Mouse (Mus musculus): ENCODE data around the gene Gal3st4. TPM values are rescaled to one million over a fixed set of nuclear protein-coding genes. Genes with fewer than 3 reads are reported as not detected.

Gal3st4 gene
- polyA plus RNA-seq, 1 experiment from 2014 or later: 4.6 TPM

DNA sequence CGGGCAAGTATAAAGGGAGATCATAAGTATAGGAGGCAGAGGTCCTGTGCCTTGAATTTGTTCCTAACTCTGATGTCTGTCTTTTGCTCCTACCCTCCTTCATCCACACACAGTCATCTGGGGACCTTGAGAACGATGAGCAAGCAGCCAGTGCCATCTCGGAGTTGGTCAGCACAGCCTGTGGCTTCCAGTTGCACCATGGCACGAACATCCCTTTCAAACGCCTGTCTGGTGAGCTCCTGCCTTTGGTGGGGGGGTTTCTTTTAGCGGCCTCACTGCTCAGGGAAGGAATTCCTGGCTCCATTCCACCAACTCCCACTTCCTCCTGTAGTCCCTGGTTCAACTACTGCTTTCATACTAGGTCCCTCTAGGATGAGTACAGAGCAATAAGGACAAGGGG lies 14.1 kb downstream of the Gal3st4 start:
- ATAC-seq (ENCODE audit: low FRiP score) (no peak), DNase-seq (ENCODE audit: low spot score) (no peak)
- H3K4me2 ChIP-seq (replicated peaks; ENCODE audit: low read depth, low read length): no peak overlapping the region
- H3K27me3 ChIP-seq (ENCODE audit: control insufficient read depth, insufficient read depth, low read length): no peaks in the 10 kb centered on the region
- H3K9me3 ChIP-seq (ENCODE audit: control insufficient read depth, low read length): no peaks in the 10 kb centered on the region
- H3K9ac ChIP-seq (ENCODE audit: low read depth, low read length): no peak overlapping the region
- H3K36me3 ChIP-seq (ENCODE audit: control insufficient read depth, insufficient read depth, low read length): peaks cover 7% of the 10 kb centered on the region; the same call in 1 of the 2 replicates
- H3K27ac ChIP-seq (ENCODE audit: low read depth, low read length): no peak overlapping the region
- H3K4me3 ChIP-seq (ENCODE audit: low read depth, low read length): no peak overlapping the region
- peaks cover 10% of the 10 kb centered on the region for H3K4me1 ChIP-seq (replicated peaks; ENCODE audit: control insufficient read depth, insufficient read depth, low read length)
- 83% methylated on average over 6 of the region's 6 CpGs for WGBS

DNA sequence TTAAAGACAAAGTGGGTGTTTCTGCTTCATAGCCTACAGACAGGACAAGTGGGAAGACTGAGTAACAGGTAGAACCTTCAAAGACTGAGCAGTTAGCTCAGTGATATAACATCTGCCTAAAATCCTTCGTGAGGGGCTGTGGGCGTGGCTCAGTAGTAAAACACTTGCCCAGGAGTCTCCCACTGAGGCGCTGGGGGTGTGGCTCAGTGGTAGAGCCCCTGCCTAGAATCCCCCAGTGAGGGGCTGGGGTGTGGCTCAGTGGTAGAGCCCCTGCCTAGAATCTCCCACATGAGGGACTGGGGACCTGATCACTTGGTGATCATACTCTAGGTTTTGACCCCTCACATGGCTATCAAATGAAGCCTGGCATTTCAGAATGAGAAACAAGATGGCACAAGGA lies 14.6 kb downstream of the Gal3st4 start:
- Histone ChIP-seq H3K9ac (ENCODE audit: low read depth, low read length) (no peak overlapping the region), H3K36me3 (ENCODE audit: control insufficient read depth, insufficient read depth, low read length) (peaks cover 7% of the 10 kb centered on the region; the same call in 1 of the 2 replicates), H3K27ac (ENCODE audit: low read depth, low read length) (no peak overlapping the region)

DNA sequence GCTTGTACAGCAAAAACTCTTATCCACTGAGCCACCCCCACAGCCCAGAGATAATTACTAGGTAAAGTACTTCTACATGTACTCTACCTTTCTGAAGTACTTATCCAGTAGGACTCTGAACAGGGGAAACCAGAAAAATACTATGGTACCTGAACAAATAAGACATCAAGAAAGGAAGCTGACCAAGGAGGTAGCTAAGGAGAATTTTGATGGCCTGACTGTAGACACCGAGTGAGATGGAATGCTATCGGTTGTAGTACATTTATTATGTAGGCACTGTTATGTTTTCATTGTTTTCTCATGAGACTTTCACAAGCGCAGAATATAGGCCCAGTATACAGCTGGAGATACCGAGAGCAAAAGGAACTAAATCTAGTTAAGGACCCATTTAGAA lies 15.1 kb downstream of the Gal3st4 start:
- no peak overlapping the region for H3K4me3 ChIP-seq (ENCODE audit: low read depth, low read length)
- ATAC-seq (ENCODE audit: low FRiP score): no peak
- peaks cover 7% of the 10 kb centered on the region; the same call in 1 of the 2 replicates for H3K36me3 ChIP-seq (ENCODE audit: control insufficient read depth, insufficient read depth, low read length)
- no peaks in the 10 kb centered on the region for H3K9me3 ChIP-seq (ENCODE audit: control insufficient read depth, low read length)
- no peak overlapping the region for H3K4me2 ChIP-seq (replicated peaks; ENCODE audit: low read depth, low read length)
- WGBS: 90% methylated on average over 4 of the region's 4 CpGs
- H3K4me1 ChIP-seq (replicated peaks; ENCODE audit: control insufficient read depth, insufficient read depth, low read length): peaks cover 6% of the 10 kb centered on the region
- no peaks in the 10 kb centered on the region for H3K27me3 ChIP-seq (ENCODE audit: control insufficient read depth, insufficient read depth, low read length)
- H3K27ac ChIP-seq (ENCODE audit: low read depth, low read length): no peak overlapping the region
- H3K9ac ChIP-seq (ENCODE audit: low read depth, low read length): no peak overlapping the region
- no peak for DNase-seq (ENCODE audit: low spot score)

More for the DNA sequence above, 14.6 kb downstream of the Gal3st4 start:
- DNase-seq (ENCODE audit: low spot score) (no peak), ATAC-seq (ENCODE audit: low FRiP score) (no peak)
- Histone ChIP-seq H3K27me3 (ENCODE audit: control insufficient read depth, insufficient read depth, low read length) (no peaks in the 10 kb centered on the region), H3K4me3 (ENCODE audit: low read depth, low read length) (no peak overlapping the region), H3K4me1 (replicated peaks; ENCODE audit: control insufficient read depth, insufficient read depth, low read length) (peaks cover 8% of the 10 kb centered on the region), H3K9me3 (ENCODE audit: control insufficient read depth, low read length) (no peaks in the 10 kb centered on the region), H3K4me2 (replicated peaks; ENCODE audit: low read depth, low read length) (no peak overlapping the region)
- 97% methylated on average over 3 of the region's 3 CpGs for WGBS

DNA sequence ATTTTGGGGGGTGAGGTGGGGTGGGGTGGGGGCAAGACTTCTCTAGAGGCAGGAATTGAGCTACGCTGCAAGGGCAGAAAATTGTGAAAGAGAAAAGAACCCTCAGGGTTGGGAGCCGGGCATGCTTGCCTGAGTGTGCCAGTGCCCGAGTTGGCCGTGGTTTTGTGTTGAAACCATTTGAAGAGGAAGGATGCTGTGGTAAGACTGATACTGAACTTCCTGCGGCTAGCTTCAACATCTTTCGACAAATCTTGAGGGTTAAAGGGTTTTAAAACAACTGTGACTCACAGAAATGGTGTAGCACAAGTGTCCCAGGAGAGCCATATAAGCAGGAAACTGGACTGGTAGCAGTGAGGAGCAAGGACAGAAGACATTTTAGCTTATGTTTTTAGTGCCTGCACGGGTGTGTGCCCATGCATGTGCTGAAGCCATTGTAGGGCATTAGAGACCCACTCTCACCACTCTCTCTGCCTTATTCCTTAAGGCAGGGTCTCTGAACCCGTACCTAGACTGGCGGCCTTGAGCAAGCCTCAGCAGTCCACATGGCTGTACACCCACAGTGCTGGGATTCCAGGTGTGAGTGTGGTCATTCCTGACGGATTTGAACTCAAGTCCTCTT lies 15.6 kb downstream of the Gal3st4 start:
- Histone ChIP-seq H3K4me3 (ENCODE audit: low read depth, low read length) (no peak overlapping the region), H3K4me1 (replicated peaks; ENCODE audit: control insufficient read depth, insufficient read depth, low read length) (peaks cover 3% of the 10 kb centered on the region), H3K9me3 (ENCODE audit: control insufficient read depth, low read length) (no peaks in the 10 kb centered on the region), H3K36me3 (ENCODE audit: control insufficient read depth, insufficient read depth, low read length) (peaks cover 7% of the 10 kb centered on the region; the same call in 1 of the 2 replicates), H3K27ac (ENCODE audit: low read depth, low read length) (no peak overlapping the region), H3K4me2 (replicated peaks; ENCODE audit: low read depth, low read length) (no peak overlapping the region), H3K27me3 (ENCODE audit: control insufficient read depth, insufficient read depth, low read length) (no peaks in the 10 kb centered on the region), H3K9ac (ENCODE audit: low read depth, low read length) (no peak overlapping the region)
- no peak for ATAC-seq (ENCODE audit: low FRiP score)
- WGBS: 90% methylated on average over 10 of the region's 10 CpGs
- DNase-seq (ENCODE audit: low spot score): no peak

DNA sequence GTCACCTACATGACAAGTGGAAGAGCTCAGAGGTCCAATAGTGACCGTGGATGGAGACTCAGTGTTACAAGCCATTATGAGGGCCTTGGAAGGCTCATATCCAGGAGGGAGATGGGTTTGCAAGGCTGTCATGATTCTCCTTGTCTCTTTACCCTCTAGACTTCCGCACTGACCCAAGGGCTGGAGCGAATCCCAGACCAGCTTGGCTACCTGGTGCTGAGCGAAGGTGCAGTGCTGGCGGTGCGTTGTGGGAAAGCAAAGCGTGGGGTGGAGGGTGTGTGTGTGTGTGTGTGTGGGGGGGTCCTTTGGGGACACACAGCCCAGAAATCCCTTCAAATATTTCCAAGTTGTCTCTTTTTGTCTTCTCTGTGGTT lies 16.6 kb downstream of the Gal3st4 start:
- no peak for ATAC-seq (ENCODE audit: low FRiP score)
- Histone ChIP-seq H3K4me2 (replicated peaks; ENCODE audit: low read depth, low read length) (peak overlapping the region; percentile 72), H3K4me1 (replicated peaks; ENCODE audit: control insufficient read depth, insufficient read depth, low read length) (peaks cover 3% of the 10 kb centered on the region; the same call in 1 of the 2 replicates), H3K36me3 (ENCODE audit: control insufficient read depth, insufficient read depth, low read length) (0 out of 2 replicates have a peak, but pooled peaks cover 4% of the 10 kb centered on the region), H3K27me3 (ENCODE audit: control insufficient read depth, insufficient read depth, low read length) (no peaks in the 10 kb centered on the region), H3K4me3 (ENCODE audit: low read depth, low read length) (peak overlapping the region; percentile 59), H3K9ac (ENCODE audit: low read depth, low read length) (peak overlapping the region; percentile 73), H3K27ac (ENCODE audit: low read depth, low read length) (peak overlapping the region; percentile 48), H3K9me3 (ENCODE audit: control insufficient read depth, low read length) (no peaks in the 10 kb centered on the region)
- 22% methylated on average over 7 of the region's 7 CpGs for WGBS
- no peak for DNase-seq (ENCODE audit: low spot score)

DNA sequence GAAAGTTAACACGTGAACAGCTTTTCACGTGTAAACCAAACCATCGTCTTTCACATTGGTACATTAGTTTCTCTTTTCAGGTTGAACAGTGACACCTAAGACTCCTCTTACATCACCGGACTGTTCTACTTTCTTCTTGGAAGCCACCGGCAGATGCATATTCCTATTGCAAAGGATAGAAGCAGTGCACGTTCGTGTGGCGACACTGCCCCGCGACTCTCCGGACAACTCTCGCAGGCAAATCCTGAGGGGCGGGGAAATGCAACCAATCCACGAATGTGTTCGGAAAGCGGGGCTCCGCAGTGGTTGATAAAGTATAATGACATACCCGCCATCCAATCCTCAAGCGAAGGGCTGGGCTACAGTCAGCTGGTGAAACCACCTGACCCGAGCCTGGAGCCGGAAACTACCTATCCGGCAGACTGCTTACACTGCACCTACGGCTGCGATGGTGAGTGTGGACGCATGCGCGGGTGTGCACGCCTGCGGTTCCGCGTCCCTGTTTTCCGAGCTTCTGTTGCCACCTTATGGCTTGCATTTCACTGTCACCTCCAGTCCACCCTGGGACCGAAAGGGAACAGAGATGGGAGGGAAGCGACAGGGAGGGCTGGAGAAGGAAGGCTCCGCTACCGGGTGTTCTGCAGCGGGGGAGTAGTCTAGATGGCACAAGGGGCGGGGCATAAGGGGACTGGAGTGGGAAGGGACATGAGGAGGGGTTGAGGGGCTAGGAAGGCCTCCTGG lies 17.1 kb downstream of the Gal3st4 start, which contains the start of gene Lamtor4:
Gene Lamtor4, plus strand, starts transcription at position 130 of the 741 bp plus-strand sequence.
- no peaks in the 10 kb centered on the region for H3K27me3 ChIP-seq (ENCODE audit: control insufficient read depth, insufficient read depth, low read length)
- peak; percentile 100 for ATAC-seq (ENCODE audit: low FRiP score)

DNA sequence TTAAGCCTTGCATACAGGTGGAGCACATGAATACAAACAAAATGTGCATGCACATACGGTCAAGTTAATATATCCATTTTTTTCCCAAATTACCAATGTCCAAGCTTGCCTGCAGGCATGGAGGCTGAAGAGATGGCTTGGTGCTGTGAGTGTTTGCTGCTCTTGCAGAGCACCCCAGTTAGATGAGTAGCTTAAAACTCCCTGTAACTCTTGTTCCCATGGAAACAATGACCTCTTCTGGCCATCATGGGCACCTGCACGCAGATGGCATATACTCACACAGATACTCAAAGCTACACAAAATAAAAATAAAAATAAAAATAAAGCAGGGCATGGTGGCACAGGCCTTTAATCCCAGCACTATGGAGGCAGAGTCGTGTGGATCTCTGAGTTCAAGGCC lies 19.6 kb downstream of the Gal3st4 start:
- ATAC-seq (ENCODE audit: low FRiP score) (no peak), DNase-seq (ENCODE audit: low spot score) (no peak)
- Histone ChIP-seq H3K4me3 (ENCODE audit: low read depth, low read length) (no peak overlapping the region), H3K4me1 (replicated peaks; ENCODE audit: control insufficient read depth, insufficient read depth, low read length) (peaks cover 3% of the 10 kb centered on the region; the same call in 1 of the 2 replicates), H3K9me3 (ENCODE audit: control insufficient read depth, low read length) (no peaks in the 10 kb centered on the region), H3K4me2 (replicated peaks; ENCODE audit: low read depth, low read length) (no peak overlapping the region), H3K9ac (ENCODE audit: low read depth, low read length) (no peak overlapping the region), H3K27me3 (ENCODE audit: control insufficient read depth, insufficient read depth, low read length) (no peaks in the 10 kb centered on the region), H3K27ac (ENCODE audit: low read depth, low read length) (no peak overlapping the region), H3K36me3 (ENCODE audit: control insufficient read depth, insufficient read depth, low read length) (no peaks in the 10 kb centered on the region)
- WGBS: 91% methylated on average over 3 of the region's 3 CpGs

More for the DNA sequence above, 17.1 kb downstream of the Gal3st4 start, which contains the start of gene Lamtor4:
- Histone ChIP-seq H3K4me3 (ENCODE audit: low read depth, low read length) (peak within 1 kb of the TSS; percentile 59), H3K27ac (ENCODE audit: low read depth, low read length) (peak within 1 kb of the TSS; percentile 48), H3K9ac (ENCODE audit: low read depth, low read length) (peak within 1 kb of the TSS; percentile 73), H3K4me1 (replicated peaks; ENCODE audit: control insufficient read depth, insufficient read depth, low read length) (peaks cover 3% of the 10 kb centered on the region; the same call in 1 of the 2 replicates), H3K36me3 (ENCODE audit: control insufficient read depth, insufficient read depth, low read length) (0 out of 2 replicates have a peak, but pooled peaks cover 4% of the 10 kb centered on the region), H3K4me2 (replicated peaks; ENCODE audit: low read depth, low read length) (peak within 1 kb of the TSS; percentile 72), H3K9me3 (ENCODE audit: control insufficient read depth, low read length) (no peaks in the 10 kb centered on the region)
- WGBS: under 1% methylated on average over 38 of the region's 38 CpGs
- peak; percentile 88 for DNase-seq (ENCODE audit: low spot score)

DNA sequence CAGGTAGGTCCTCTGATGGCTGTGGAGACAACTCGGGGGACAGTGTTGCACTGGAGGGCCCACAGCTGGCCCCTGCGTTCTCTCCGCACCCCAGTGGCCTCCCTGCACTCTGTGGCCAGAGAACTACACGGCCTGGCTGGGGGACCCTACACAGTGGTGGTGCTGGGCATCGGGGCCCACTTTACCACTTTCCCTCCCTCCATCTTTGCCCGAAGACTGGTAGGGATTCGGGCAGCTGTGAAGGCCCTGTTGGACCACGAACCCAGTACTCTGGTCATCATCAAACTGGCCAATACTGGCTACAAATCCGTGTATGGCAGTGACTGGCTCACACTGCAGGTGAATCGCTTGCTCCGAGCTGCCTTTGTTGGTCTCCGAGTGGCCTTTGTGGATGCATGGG lies 21.5 kb downstream of the Gal3st4 start:
- no peaks in the 10 kb centered on the region for H3K9me3 ChIP-seq (ENCODE audit: control insufficient read depth, low read length)
- peaks cover 1% of the 10 kb centered on the region; the same call in 1 of the 2 replicates for H3K4me1 ChIP-seq (replicated peaks; ENCODE audit: control insufficient read depth, insufficient read depth, low read length)
- no peak overlapping the region for H3K4me3 ChIP-seq (ENCODE audit: low read depth, low read length)
- DNase-seq (ENCODE audit: low spot score): no peak
- H3K4me2 ChIP-seq (replicated peaks; ENCODE audit: low read depth, low read length): no peak overlapping the region
- WGBS: 87% methylated on average over 12 of the region's 12 CpGs
- no peaks in the 10 kb centered on the region for H3K27me3 ChIP-seq (ENCODE audit: control insufficient read depth, insufficient read depth, low read length)
- no peak for ATAC-seq (ENCODE audit: low FRiP score)
- no peak overlapping the region for H3K27ac ChIP-seq (ENCODE audit: low read depth, low read length)
- H3K9ac ChIP-seq (ENCODE audit: low read depth, low read length): no peak overlapping the region
- H3K36me3 ChIP-seq (ENCODE audit: control insufficient read depth, insufficient read depth, low read length): no peaks in the 10 kb centered on the region
